Mouse (Mus musculus) intestine, embryonic 16.5 days (tissue): ENCODE data around the gene Alad. TPM values are rescaled to one million over a fixed set of nuclear protein-coding genes. Genes with fewer than 3 reads are reported as not detected.

Source experiments
- ATAC-seq: fragments of 200-750 bp; cut with Nextera tagmentation; 2 replicates; pipeline ENCODE4 v1.8.0; 2017; ENCODE audit warnings: moderate TSS enrichment, moderate library complexity
- H3K27ac ChIP-seq: fragments of 300-500 bp; sonication (generic); 2 replicates; pipeline ENCODE4 v1.5.1; 2014; ENCODE audit warnings: mild to moderate bottlenecking, low read length
- H3K27me3 ChIP-seq: fragments of 300-500 bp; sonication (generic); replicated peaks from 2 replicates; pipeline ENCODE4 v1.6.1; 2014; ENCODE audit warnings: low read length, control low read depth, mixed read lengths; ENCODE audit not compliant: control insufficient read depth, insufficient read depth
- H3K36me3 ChIP-seq: fragments of 300-500 bp; sonication (generic); 2 replicates; pipeline ENCODE4 v1.6.1; 2014; ENCODE audit warnings: low read length, control low read depth; ENCODE audit not compliant: control insufficient read depth, insufficient read depth
- H3K4me1 ChIP-seq: fragments of 300-500 bp; sonication (generic); 2 replicates; pipeline ENCODE4 v1.6.1; 2014; ENCODE audit warnings: low read length, control low read depth, mixed read lengths; ENCODE audit not compliant: control insufficient read depth, insufficient read depth
- H3K4me2 ChIP-seq: fragments of 300-500 bp; sonication (generic); 2 replicates; pipeline ENCODE4 v1.6.1; 2014; ENCODE audit warnings: low read depth, low read length, control low read depth
- H3K4me3 ChIP-seq: fragments of 300-500 bp; sonication (generic); 2 replicates; pipeline ENCODE4 v1.5.1; 2014; ENCODE audit warnings: mild to moderate bottlenecking, low read length
- H3K9ac ChIP-seq: fragments of 300-500 bp; sonication (generic); 2 replicates; pipeline ENCODE4 v1.6.1; 2014; ENCODE audit warnings: low read depth, low read length
- H3K9me3 ChIP-seq: fragments of 300-500 bp; sonication (generic); 2 replicates; pipeline ENCODE4 v1.6.1; 2016; ENCODE audit warnings: low read length, control low read depth; ENCODE audit not compliant: control insufficient read depth
- WGBS: fragments of 180-500 bp; shearing (Covaris S2); extraction: QIAGEN DNeasy Blood & Tissue Kit; methylation state at CpG from one replicate; pipeline ENCODE4 v1.1.7; 2014; 5-methylcytosine and 5-hydroxymethylcytosine counted together
- polyA plus RNA-seq: library from polyadenylated mRNA; unstranded; fragments of >200 nt; fragmentation: Nextera tagmentation; extraction: Ambion mirVana; gene quantifications from 2 replicates; pipeline ENCODE4 v1.2.1, GENCODE M21; 2015

The Alad gene
- polyA plus RNA-seq, 1 experiment from 2014 or later: 191 TPM

GRCm38 (mm10) chr4:62551966-62552365 lies 32.2 kb upstream of the Alad start:
- no peaks in the 10 kb centered on the region for H3K36me3 ChIP-seq
- no peak overlapping the region for H3K27ac ChIP-seq
- H3K9ac ChIP-seq: no peak overlapping the region
- ATAC-seq: no peak
- no peaks in the 10 kb centered on the region for H3K27me3 ChIP-seq
- WGBS: 77% methylated on average over 7 of the region's 7 CpGs
- no peak overlapping the region for H3K4me2 ChIP-seq
- no peaks in the 10 kb centered on the region for H3K9me3 ChIP-seq
- no peak overlapping the region for H3K4me3 ChIP-seq
- no peaks in the 10 kb centered on the region for H3K4me1 ChIP-seq

- H3K9me3 ChIP-seq: no peaks in the 10 kb centered on the region
- no peaks in the 10 kb centered on the region for H3K36me3 ChIP-seq
- H3K9ac ChIP-seq: no peak overlapping the region
- H3K4me2 ChIP-seq: no peak overlapping the region
- H3K27ac ChIP-seq: no peak overlapping the region
- no peaks in the 10 kb centered on the region for H3K27me3 ChIP-seq
- no peak for ATAC-seq
- no peaks in the 10 kb centered on the region for H3K4me1 ChIP-seq
- no peak overlapping the region for H3K4me3 ChIP-seq
These were observed 25.1 kb upstream of the Alad start for GRCm38 (mm10) chr4:62544801-62545200.

- no peak overlapping the region for H3K27ac ChIP-seq
- H3K27me3 ChIP-seq: no peaks in the 10 kb centered on the region
- H3K4me3 ChIP-seq: no peak overlapping the region
- whole genome bisulfite sequencing: 79% methylated on average over 6 of the region's 6 CpGs
- no peaks in the 10 kb centered on the region for H3K9me3 ChIP-seq
- H3K4me2 ChIP-seq: no peak overlapping the region
- H3K9ac ChIP-seq: no peak overlapping the region
- H3K4me1 ChIP-seq: no peaks in the 10 kb centered on the region
- no peak for ATAC-seq
- H3K36me3 ChIP-seq: no peaks in the 10 kb centered on the region
These were observed 24.1 kb upstream of the Alad start for GRCm38 (mm10) chr4:62543782-62544181.

GRCm38 (mm10) chr4:62541802-62542201 lies 22.1 kb upstream of the Alad start:
- no peak for ATAC-seq
- no peak overlapping the region for H3K9ac ChIP-seq
- 65% methylated on average over 3 of the region's 3 CpGs for WGBS
- no peak overlapping the region for H3K4me3 ChIP-seq
- H3K36me3 ChIP-seq: no peaks in the 10 kb centered on the region
- no peaks in the 10 kb centered on the region for H3K27me3 ChIP-seq
- no peaks in the 10 kb centered on the region for H3K9me3 ChIP-seq
- no peaks in the 10 kb centered on the region for H3K4me1 ChIP-seq
- no peak overlapping the region for H3K27ac ChIP-seq
- no peak overlapping the region for H3K4me2 ChIP-seq

- no peak for ATAC-seq
- Histone ChIP-seq H3K4me3 (no peak overlapping the region), H3K9ac (no peak overlapping the region), H3K36me3 (no peaks in the 10 kb centered on the region), H3K4me1 (peaks cover 7% of the 10 kb centered on the region), H3K9me3 (no peaks in the 10 kb centered on the region), H3K4me2 (no peak overlapping the region), H3K27ac (no peak overlapping the region), H3K27me3 (no peaks in the 10 kb centered on the region)
- WGBS: 75% methylated on average over 6 of the region's 6 CpGs
These were observed 14.0 kb upstream of the Alad start for GRCm38 (mm10) chr4:62533729-62534128.

GRCm38 (mm10) chr4:62527655-62528054 lies 7.9 kb upstream of the Alad start:
- ATAC-seq: no peak
- 83% methylated on average over 4 of the region's 4 CpGs for WGBS

DNA sequence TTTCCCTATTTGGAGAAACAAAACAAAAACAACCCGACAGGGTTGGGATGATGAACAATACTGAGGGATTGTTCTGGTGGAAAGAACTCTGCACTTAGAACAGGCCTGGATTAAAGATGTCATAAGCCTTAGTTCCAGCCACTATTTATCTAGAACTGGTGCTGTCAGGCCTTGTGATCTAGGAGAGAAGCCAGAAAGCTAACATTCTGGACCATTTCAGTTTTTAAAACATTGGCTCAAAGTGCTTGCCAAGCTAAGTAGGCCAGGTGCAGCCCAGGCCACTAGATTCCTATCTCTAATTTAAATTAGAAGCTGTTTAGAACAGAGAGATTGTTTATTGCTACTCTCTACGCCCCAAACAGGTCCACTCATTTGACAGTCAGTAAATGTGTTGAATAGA lies 6.5 kb upstream of the Alad start:
- Histone ChIP-seq H3K36me3 (0 out of 2 replicates have a peak, but pooled peaks cover 2% of the 10 kb centered on the region), H3K9me3 (no peaks in the 10 kb centered on the region)
- no peak for ATAC-seq

More at GRCm38 (mm10) chr4:62527655-62528054, 7.9 kb upstream of the Alad start:
- H3K4me3 ChIP-seq: no peak overlapping the region
- no peaks in the 10 kb centered on the region for H3K9me3 ChIP-seq
- H3K4me2 ChIP-seq: no peak overlapping the region
- H3K9ac ChIP-seq: no peak overlapping the region
- H3K27ac ChIP-seq: no peak overlapping the region
- H3K4me1 ChIP-seq: peaks cover 19% of the 10 kb centered on the region
- H3K27me3 ChIP-seq: no peaks in the 10 kb centered on the region
- H3K36me3 ChIP-seq: 0 out of 2 replicates have a peak, but pooled peaks cover 2% of the 10 kb centered on the region

DNA sequence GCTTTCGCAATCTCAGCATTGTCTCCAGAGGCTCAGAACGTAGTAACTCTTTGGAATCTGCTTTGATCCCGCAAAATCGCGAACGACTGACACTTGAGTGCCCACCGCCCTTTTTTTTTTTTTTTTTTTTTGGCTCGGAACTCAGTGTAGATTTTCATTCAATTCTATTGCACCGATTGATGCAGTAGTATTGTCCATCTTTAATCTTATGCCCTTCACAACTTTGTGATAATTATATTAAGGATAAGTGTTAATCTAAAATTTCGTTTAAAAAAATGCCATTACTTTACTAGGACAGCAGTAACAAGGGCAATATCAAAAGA lies 5.7 kb upstream of the Alad start:
- ATAC-seq: no peak
- Histone ChIP-seq H3K9me3 (no peaks in the 10 kb centered on the region), H3K9ac (no peak overlapping the region), H3K27ac (no peak overlapping the region), H3K4me2 (peak overlapping the region; percentile 40), H3K27me3 (no peaks in the 10 kb centered on the region), H3K4me3 (peak overlapping the region; percentile 94), H3K36me3 (0 out of 2 replicates have a peak, but pooled peaks cover 2% of the 10 kb centered on the region), H3K4me1 (peaks cover 12% of the 10 kb centered on the region)
- 2% methylated on average over 10 of the region's 10 CpGs for WGBS

More for the DNA sequence above, 6.5 kb upstream of the Alad start:
- Histone ChIP-seq H3K4me2 (no peak overlapping the region), H3K27me3 (no peaks in the 10 kb centered on the region), H3K4me1 (peaks cover 18% of the 10 kb centered on the region), H3K4me3 (no peak overlapping the region), H3K9ac (no peak overlapping the region), H3K27ac (no peak overlapping the region)
- WGBS: 49% methylated on average over 2 of the region's 2 CpGs

DNA sequence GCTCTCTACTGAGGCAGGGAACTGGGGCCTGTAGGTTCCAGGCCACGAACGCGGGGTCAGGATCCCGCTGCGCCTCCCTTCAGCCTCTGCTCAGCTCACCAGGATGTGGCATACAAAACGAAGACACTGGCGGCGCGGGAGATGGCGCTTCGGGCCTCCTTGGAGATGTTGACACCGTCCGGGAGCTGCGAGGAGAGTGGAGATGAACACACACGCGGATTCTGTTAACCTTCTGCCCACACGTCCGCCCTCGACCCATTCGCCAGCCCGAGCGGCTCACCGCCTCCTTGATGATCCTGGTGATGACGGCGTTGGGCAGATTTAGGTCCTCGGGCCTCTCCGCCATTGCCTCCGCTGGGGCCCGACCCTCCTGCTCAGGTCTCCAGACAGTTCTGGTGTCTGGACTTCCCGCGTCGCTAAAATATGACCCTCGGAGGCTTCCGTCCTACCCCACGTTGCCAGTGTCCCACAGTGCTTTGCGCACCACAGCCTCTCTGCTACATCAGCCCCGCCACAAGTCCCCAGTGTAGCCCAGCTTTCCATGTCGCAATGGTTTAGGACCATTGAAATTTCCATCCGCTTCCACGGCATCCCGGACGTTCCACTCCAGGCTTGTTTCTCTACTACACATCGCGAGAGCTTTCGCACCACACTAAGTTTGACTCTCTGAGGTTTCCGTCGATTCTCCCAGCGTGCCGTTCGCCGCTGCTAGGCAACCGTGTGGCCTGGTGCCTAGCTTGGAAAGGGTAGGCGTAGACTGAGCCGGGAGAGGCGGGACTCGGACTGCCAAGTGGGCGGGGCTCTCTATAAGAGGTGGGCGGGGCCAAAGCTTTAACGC lies 5.2 kb upstream of the Alad start, which contains the start of the genes Pole3 and 4933430I17Rik:
Gene Pole3, minus strand, starts transcription at position 418 of the 838 bp plus-strand sequence.
Gene 4933430I17Rik, plus strand, starts transcription at position 719 of the 838 bp plus-strand sequence.
- Histone ChIP-seq H3K4me3 (peak within 1 kb of the TSS; percentile 94), H3K27me3 (no peaks in the 10 kb centered on the region), H3K4me2 (peak within 1 kb of the TSS; percentile 91), H3K4me1 (peaks cover 12% of the 10 kb centered on the region), H3K36me3 (0 out of 2 replicates have a peak, but pooled peaks cover 2% of the 10 kb centered on the region), H3K27ac (peak within 1 kb of the TSS; percentile 86), H3K9ac (peak within 1 kb of the TSS; percentile 90), H3K9me3 (no peaks in the 10 kb centered on the region)
- under 1% methylated on average over 59 of the region's 59 CpGs for WGBS
- ATAC-seq: peak; percentile 98
